Mouse (Mus musculus) midbrain, postnatal 0 days (tissue): ENCODE results near the gene Ckm. TPM values are rescaled to one million over a fixed set of nuclear protein-coding genes. Genes with fewer than 3 reads are reported as not detected.

ENCODE experiments used
- ATAC-seq: fragments of 200-750 bp; cut with Nextera tagmentation; 2 replicates; pipeline ENCODE4 v1.8.0; 2017; ENCODE audit warnings: moderate number of reproducible peaks, mild to moderate bottlenecking, moderate TSS enrichment, moderate library complexity; ENCODE audit not compliant: low FRiP score
- DNase-seq: peaks from one replicate; pipeline ENCODE4 v3.0.0-alpha.2; 2015; ENCODE audit warnings: low spot score
- H3K27ac ChIP-seq: fragments of 300-500 bp; sonication (generic); 2 replicates; pipeline ENCODE4 v1.5.1; 2014; ENCODE audit warnings: low read depth, mild to moderate bottlenecking, low read length, mixed read lengths
- H3K27me3 ChIP-seq: fragments of 300-500 bp; sonication (generic); 2 replicates; pipeline ENCODE4 v1.6.1; 2014; ENCODE audit warnings: low read length, control low read depth, mixed read lengths; ENCODE audit not compliant: insufficient read depth
- H3K36me3 ChIP-seq: fragments of 300-500 bp; sonication (generic); 2 replicates; pipeline ENCODE4 v1.6.1; 2014; ENCODE audit warnings: low read length, control low read depth, mixed read lengths; ENCODE audit not compliant: insufficient read depth
- H3K4me1 ChIP-seq: fragments of 300-500 bp; sonication (generic); 2 replicates; pipeline ENCODE4 v1.6.1; 2014; ENCODE audit warnings: mild to moderate bottlenecking, control low read depth, antibody characterized with exemption, low read length, mixed read lengths; ENCODE audit not compliant: insufficient read depth
- H3K4me2 ChIP-seq: fragments of 300-500 bp; sonication (generic); 2 replicates; pipeline ENCODE4 v1.6.1; 2014; ENCODE audit warnings: low read depth, mild to moderate bottlenecking, low read length, mixed read lengths; ENCODE audit not compliant: poor library complexity, severe bottlenecking
- H3K4me3 ChIP-seq: fragments of 300-500 bp; sonication (generic); 2 replicates; pipeline ENCODE4 v1.5.1; 2014; ENCODE audit warnings: low read depth, mild to moderate bottlenecking, low read length, moderate library complexity
- H3K9ac ChIP-seq: fragments of 300-500 bp; sonication (generic); replicated peaks from 2 replicates; pipeline ENCODE4 v1.6.1; 2014; ENCODE audit warnings: mild to moderate bottlenecking, low read length, moderate library complexity, mixed read lengths; ENCODE audit not compliant: poor library complexity, severe bottlenecking
- H3K9me3 ChIP-seq: fragments of 300-500 bp; sonication (generic); 2 replicates; pipeline ENCODE4 v1.6.1; 2016; ENCODE audit warnings: low read length, control low read depth
- CTCF ChIP-seq: IDR thresholded peaks from 2 replicates; pipeline ENCODE4 v1.5.1; 2016; ENCODE audit warnings: antibody characterized with exemption, mild to moderate bottlenecking
- WGBS: fragments of 180-500 bp; shearing (Covaris S2); extraction: QIAGEN DNeasy Blood & Tissue Kit; methylation state at CpG from one replicate; pipeline ENCODE4 v1.1.7; 2014; 5-methylcytosine and 5-hydroxymethylcytosine counted together
- polyA plus RNA-seq: library from polyadenylated mRNA; unstranded; fragments of >200 nt; fragmentation: Nextera tagmentation; extraction: Ambion mirVana; gene quantifications from 2 replicates; pipeline ENCODE4 v1.2.1, GENCODE M21; 2015
- total RNA-seq: library from RNA; depleted of rRNA; stranded (reverse); fragments of >200 nt; gene quantifications from 2 replicates; pipeline ENCODE4 v1.2.3, GENCODE M21; 2014

Ckm gene
- total and polyA plus RNA-seq, 2 experiments from 2014 or later = 0.25 to 8.2 TPM

GRCm38 (mm10) chr7:19423083-19423482 is 18.5 kb downstream of the Ckm start:
- TF ChIP-seq CTCF = no peak

GRCm38 (mm10) chr7:19424051-19424450 is 19.5 kb downstream of the Ckm start:
- Histone ChIP-seq H3K4me3 (no peak overlapping the region), H3K4me2 (no peak overlapping the region), H3K9ac (no peak overlapping the region), H3K9me3 (no peaks in the 10 kb centered on the region), H3K36me3 (peaks cover 38% of the 10 kb centered on the region), H3K27ac (no peak overlapping the region), H3K4me1 (peaks cover 5% of the 10 kb centered on the region; the same call in 1 of the 2 replicates), H3K27me3 (peaks cover 13% of the 10 kb centered on the region)
- TF ChIP-seq CTCF = no peak
- DNase-seq = no peak
- 66% methylated on average over 4 of the region's 4 CpGs for WGBS
- ATAC-seq = no peak

More at GRCm38 (mm10) chr7:19423083-19423482, 18.5 kb downstream of the Ckm start:
- no peaks in the 10 kb centered on the region for H3K9me3 ChIP-seq
- no peak overlapping the region for H3K4me2 ChIP-seq
- no peak for DNase-seq
- no peak overlapping the region for H3K27ac ChIP-seq
- WGBS = 95% methylated on average over 3 of the region's 3 CpGs
- H3K4me3 ChIP-seq = no peak overlapping the region
- no peak for ATAC-seq
- peaks cover 17% of the 10 kb centered on the region for H3K27me3 ChIP-seq
- H3K9ac ChIP-seq = no peak overlapping the region
- peaks cover 5% of the 10 kb centered on the region; the same call in 1 of the 2 replicates for H3K4me1 ChIP-seq
- peaks cover 28% of the 10 kb centered on the region for H3K36me3 ChIP-seq

- TF ChIP-seq CTCF = no peak
- ATAC-seq = no peak
- 81% methylated on average over 6 of the region's 6 CpGs for WGBS
- H3K27me3 ChIP-seq = no peaks in the 10 kb centered on the region
- no peak overlapping the region for H3K4me3 ChIP-seq
- no peak overlapping the region for H3K4me2 ChIP-seq
- no peak for DNase-seq
- H3K27ac ChIP-seq = no peak overlapping the region
- H3K4me1 ChIP-seq = no peaks in the 10 kb centered on the region
- no peak overlapping the region for H3K9ac ChIP-seq
- peaks cover 57% of the 10 kb centered on the region for H3K36me3 ChIP-seq
- H3K9me3 ChIP-seq = no peaks in the 10 kb centered on the region
Observed at GRCm38 (mm10) chr7:19426349-19426748, 21.8 kb downstream of the Ckm start.

- TF ChIP-seq CTCF = no peak
- DNase-seq = peak; percentile 38
- H3K9ac ChIP-seq = no peak overlapping the region
Observed at GRCm38 (mm10) chr7:19426888-19427287, 22.3 kb downstream of the Ckm start.

GRCm38 (mm10) chr7:19427999-19428650 is 23.5 kb downstream of the Ckm start:
- no peak overlapping the region for H3K4me3 ChIP-seq
- H3K27me3 ChIP-seq = no peaks in the 10 kb centered on the region
- H3K4me2 ChIP-seq = no peak overlapping the region
- no peaks in the 10 kb centered on the region for H3K4me1 ChIP-seq
- H3K9me3 ChIP-seq = no peaks in the 10 kb centered on the region
- no peak overlapping the region for H3K9ac ChIP-seq
- 66% methylated on average over 15 of the region's 15 CpGs for WGBS
- ATAC-seq (no peak), DNase-seq (no peak)
- TF ChIP-seq CTCF = no peak
- H3K36me3 ChIP-seq = peaks cover 72% of the 10 kb centered on the region
- no peak overlapping the region for H3K27ac ChIP-seq

More at GRCm38 (mm10) chr7:19426888-19427287, 22.3 kb downstream of the Ckm start:
- H3K4me1 ChIP-seq = no peaks in the 10 kb centered on the region
- 0 out of 2 replicates have a peak, but pooled peaks have one; percentile 31 for ATAC-seq
- 81% methylated on average over 6 of the region's 6 CpGs for WGBS
- H3K27ac ChIP-seq = no peak overlapping the region
- no peaks in the 10 kb centered on the region for H3K9me3 ChIP-seq
- no peak overlapping the region for H3K4me3 ChIP-seq
- H3K36me3 ChIP-seq = peaks cover 62% of the 10 kb centered on the region
- no peak overlapping the region for H3K4me2 ChIP-seq
- H3K27me3 ChIP-seq = no peaks in the 10 kb centered on the region

- no peak for ATAC-seq
- WGBS = 64% methylated on average over 8 of the region's 8 CpGs
Observed at GRCm38 (mm10) chr7:19429726-19430125, 25.1 kb downstream of the Ckm start.

More at GRCm38 (mm10) chr7:19429726-19430125, 25.1 kb downstream of the Ckm start:
- Histone ChIP-seq H3K4me2 (no peak overlapping the region), H3K9me3 (no peaks in the 10 kb centered on the region), H3K9ac (no peak overlapping the region), H3K27ac (no peak overlapping the region), H3K27me3 (no peaks in the 10 kb centered on the region), H3K4me1 (no peaks in the 10 kb centered on the region), H3K36me3 (peaks cover 87% of the 10 kb centered on the region), H3K4me3 (no peak overlapping the region)
- TF ChIP-seq CTCF = no peak
- DNase-seq = peak; percentile 65
